Comparison of ENCODE assay signal across 20 mouse cellular contexts in the genomic region with DNA sequence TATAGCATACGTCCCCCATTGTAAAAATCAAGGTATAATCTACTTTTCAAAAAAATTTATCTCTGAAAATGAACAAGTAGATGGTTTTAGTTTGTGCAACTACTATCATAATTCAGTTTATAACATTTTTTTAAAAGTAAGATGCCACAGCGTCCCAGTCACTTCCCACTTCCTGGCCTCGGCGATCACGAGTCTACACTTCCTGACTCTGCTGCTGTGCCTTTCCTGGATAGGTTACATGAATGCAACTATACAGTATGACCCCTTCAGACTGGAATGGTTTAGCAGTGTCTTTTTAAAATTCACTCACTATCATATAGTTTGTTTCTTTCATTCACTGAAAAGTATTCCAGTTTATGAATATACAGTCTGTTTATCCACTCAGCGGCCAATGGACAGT. TPM values are rescaled to one million over a fixed set of nuclear protein-coding genes. Genes with fewer than 3 reads are reported as not detected.
"Had no signal": no experiment of that assay in that cellular context is flagged by ENCODE, and none has a peak within 500 bp of the region (broad histone marks: within the 10 kb centered on the region; RNA-seq: fewer than 3 reads in every experiment).

No protein-coding gene starts in this region.

- DNase-seq: liver, postnatal 0 days; lung, adult 2 months; right cerebral cortex, postnatal 14 days; thymus, adult 18-20 months; thymus, postnatal 14 days; thymus, postnatal 36 days had no signal

- H3K36me3 ChIP-seq: liver, embryonic 15.5 days had no signal

- H3K27me3 ChIP-seq: liver, embryonic 15.5 days; lung, embryonic 15.5 days; megakaryocyte, embryonic 14.5 days; midbrain, embryonic 13.5 days; midbrain, embryonic 15.5 days; neural tube, embryonic 12.5 days; stomach, embryonic 15.5 days had no signal

- ATAC-seq: liver, postnatal 0 days; lung, postnatal 0 days; midbrain, embryonic 13.5 days; midbrain, embryonic 15.5 days had no signal

- H3K4me2 ChIP-seq: liver, embryonic 15.5 days; lung, embryonic 15.5 days; midbrain, embryonic 11.5 days; midbrain, embryonic 13.5 days; midbrain, embryonic 15.5 days; neural tube, embryonic 12.5 days; stomach, embryonic 15.5 days had no signal

- H3K9ac ChIP-seq: liver, embryonic 15.5 days; liver, postnatal 0 days; lung, embryonic 15.5 days; midbrain, embryonic 13.5 days; midbrain, embryonic 15.5 days; neural tube, embryonic 12.5 days; stomach, embryonic 15.5 days had no signal

- H3K4me1 ChIP-seq: liver, embryonic 15.5 days; neural tube, embryonic 12.5 days; stomach, embryonic 15.5 days had no signal

- H3K9me3 ChIP-seq: liver, embryonic 15.5 days; lung, embryonic 15.5 days; megakaryocyte, embryonic 14.5 days; midbrain, embryonic 13.5 days; midbrain, embryonic 15.5 days; neural tube, embryonic 12.5 days; stomach, embryonic 15.5 days had no signal

- H3K27ac ChIP-seq: liver, embryonic 15.5 days; lung, embryonic 15.5 days; midbrain, embryonic 13.5 days; midbrain, embryonic 15.5 days; neural tube, embryonic 12.5 days; stomach, embryonic 15.5 days had no signal

- H3K4me3 ChIP-seq: liver, embryonic 15.5 days; lung, embryonic 15.5 days; megakaryocyte, embryonic 14.5 days; midbrain, embryonic 13.5 days; midbrain, embryonic 15.5 days; neural tube, embryonic 12.5 days; stomach, embryonic 15.5 days had no signal

RNA-seq across cellular contexts. Expression of a gene that starts 21.9 kb away (rescaled TPM):
- total RNA-seq: midbrain, postnatal 0 days; monocyte, adult 5-6 weeks; neutrophil, adult 5-6 weeks had no signal
- polyA plus RNA-seq: liver, embryonic 15.5 days; midbrain, embryonic 11.5 days; midbrain, embryonic 13.5 days; midbrain, embryonic 15.5 days; neural tube, embryonic 12.5 days; neural tube, embryonic 14.5 days; spleen, adult 2 months had no signal
